Mouse (Mus musculus) common myeloid progenitor, adult 5-6 weeks (primary cell): ENCODE measurements at regions not wholly inside any gene's neighbourhood (a gene's known extent, or its start where the extent isn't known, plus 50 kb on each side); places are given as distances from the start of the nearest gene placed in this dataset.
A peak's percentile ranks its signal among the peaks of the same experiment; 100 is the strongest.

ENCODE experiments used
- ATAC-seq: replicated peaks from 2 replicates; pipeline ENCODE4 v1.8.0; 2016; ENCODE audit warnings: low read depth, mild to moderate bottlenecking, moderate TSS enrichment, inconsistent platforms; ENCODE audit not compliant: poor library complexity, severe bottlenecking

DNA sequence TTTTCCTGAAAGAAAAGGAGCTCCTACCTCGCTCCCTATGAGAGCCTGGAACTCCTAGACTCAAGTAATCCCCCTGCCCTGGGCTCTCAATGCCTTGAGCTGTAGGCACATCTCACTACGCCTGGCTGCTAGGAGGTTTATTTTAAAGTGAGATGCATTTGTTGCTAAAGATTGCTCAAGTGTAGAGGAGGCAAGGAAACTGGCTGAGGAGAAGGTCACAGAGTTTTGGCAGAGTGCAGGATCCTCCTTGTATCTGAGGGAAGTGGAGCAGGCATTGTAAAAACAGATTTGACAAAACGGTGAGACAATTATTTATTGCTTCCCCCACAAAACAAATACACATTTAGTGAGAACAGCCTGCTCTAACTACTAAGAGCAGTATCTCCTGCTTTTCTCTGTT, 228.7 kb downstream of the Gm5426 start:
- no peak for ATAC-seq

DNA sequence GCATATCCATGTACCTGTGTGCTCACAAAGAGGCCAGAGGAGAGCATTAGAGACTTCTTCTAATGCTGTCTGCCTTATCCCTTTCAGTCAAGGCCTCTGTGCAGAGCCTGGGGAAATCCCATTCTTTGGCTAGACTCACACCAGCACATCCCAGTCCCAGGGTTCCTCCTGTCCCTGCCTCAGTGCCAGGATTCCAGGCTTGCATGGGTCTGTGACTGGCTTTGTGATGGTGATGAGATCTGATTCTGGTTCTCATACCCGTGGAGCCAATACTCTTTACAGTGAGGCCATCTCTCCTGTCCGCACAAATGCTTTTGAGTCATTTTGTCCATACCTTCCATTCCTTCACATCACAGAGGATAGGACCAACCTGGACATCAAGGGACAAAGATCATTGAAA, 230.5 kb downstream of the Gm5426 start:
- ATAC-seq, result no peak

DNA sequence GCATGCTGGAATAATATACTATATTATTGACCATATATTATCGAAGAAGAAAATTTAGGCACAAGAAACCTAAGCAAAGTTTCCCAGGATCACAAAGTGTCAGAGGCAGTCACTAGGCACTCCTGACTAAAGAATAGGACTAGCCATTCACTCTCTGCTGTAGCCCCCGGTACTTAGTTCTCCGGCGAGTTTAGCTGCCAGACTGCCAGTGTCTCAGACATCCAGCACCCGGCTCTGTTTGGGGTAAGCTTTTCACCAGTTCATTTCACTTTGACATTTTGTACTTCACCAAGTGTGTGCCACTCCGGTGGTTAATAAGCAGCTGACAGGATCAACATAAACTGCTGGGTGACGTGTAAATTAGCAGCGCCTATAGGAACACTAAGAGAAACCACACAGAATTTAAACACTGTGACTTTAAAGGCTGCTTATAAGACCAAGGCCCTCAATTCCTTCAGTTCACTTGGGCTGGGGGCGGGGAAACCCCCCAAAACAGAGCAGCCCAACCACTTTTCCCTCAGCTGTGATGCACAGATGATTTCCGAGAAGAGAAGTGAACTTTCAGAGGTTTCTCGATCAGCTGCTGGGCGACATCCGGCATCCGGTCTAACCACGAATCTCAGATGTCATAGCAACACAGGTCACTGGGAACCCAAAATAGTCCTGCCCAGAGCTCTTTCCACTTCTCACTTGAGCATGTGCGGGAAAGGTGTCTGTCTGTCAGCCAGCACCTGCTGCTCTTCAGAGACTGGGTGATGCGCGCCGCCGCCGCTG, 234.3 kb downstream of the Gm5426 start:
- ATAC-seq, result peak; percentile 68

DNA sequence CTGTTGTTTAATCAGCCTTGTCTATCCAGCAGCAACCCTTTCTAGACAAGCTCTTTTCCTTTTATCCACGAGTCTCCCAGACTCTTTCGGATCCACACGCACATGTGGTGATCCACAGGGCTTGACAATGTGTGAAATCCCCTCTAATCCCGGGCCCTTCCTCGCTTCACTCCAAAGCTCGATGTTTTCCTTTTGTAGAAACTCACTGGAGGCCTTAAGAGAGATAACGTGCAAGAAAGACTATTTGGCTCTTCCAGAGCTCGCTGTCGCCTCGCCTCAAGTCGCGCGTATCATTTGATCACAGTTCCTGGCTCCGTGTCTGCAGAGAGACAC, 234.9 kb downstream of the Gm5426 start:
- no peak for ATAC-seq

DNA sequence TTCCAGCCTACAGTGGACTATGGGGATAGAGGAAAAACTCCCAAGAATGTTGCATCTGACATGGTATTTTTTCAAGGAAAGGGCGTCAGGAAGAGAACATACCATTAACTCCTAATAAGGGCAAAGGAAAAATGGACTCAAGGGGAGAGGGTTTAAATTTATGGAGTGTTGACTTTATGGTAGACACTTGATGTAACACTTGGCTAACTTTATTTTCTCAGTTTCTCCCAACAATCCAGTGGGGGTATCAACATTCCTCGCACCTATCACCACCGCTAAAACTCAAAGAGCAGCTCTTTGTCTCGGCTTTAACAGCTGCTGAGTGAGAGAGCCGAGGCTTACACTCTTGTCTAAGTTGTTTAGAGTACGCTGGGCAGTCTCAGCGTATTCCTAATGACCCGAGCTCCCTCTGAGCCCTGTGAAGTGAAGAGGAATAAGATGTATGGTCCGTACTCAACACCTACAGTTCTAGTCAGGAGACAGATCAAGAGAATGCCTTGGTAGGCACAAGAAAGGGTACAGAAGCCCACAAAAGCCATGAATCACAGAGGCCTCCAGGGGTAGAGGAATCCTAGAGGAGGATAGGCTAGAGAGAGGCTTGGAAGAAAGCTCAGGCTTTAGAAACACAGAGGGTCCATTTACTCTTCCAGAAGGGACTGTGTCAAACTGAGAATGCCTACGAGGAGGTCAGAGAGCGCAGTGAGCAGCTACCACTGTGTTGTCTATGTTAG, 236.4 kb downstream of the Gm5426 start:
- no peak for ATAC-seq

DNA sequence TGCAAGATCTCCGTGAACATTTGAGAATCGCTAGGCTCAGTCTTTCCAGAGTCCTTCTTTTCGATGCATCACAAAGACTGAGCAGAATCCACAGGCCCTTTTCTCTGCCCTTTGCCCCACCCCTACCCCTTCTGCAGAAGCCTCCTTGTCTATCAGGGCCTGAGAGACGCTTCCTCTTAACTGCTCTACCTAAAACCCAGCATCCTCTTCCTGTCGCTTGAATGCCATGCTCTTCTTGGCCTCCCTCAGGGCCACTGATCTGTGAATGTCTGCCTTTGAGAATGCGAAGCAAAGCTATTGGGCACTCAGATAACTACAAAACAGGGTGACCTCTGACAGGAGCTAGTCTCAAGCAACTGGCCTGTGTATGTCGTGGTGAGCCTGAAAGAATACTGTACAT, 237.1 kb downstream of the Gm5426 start:
- ATAC-seq, result peak; percentile 46

DNA sequence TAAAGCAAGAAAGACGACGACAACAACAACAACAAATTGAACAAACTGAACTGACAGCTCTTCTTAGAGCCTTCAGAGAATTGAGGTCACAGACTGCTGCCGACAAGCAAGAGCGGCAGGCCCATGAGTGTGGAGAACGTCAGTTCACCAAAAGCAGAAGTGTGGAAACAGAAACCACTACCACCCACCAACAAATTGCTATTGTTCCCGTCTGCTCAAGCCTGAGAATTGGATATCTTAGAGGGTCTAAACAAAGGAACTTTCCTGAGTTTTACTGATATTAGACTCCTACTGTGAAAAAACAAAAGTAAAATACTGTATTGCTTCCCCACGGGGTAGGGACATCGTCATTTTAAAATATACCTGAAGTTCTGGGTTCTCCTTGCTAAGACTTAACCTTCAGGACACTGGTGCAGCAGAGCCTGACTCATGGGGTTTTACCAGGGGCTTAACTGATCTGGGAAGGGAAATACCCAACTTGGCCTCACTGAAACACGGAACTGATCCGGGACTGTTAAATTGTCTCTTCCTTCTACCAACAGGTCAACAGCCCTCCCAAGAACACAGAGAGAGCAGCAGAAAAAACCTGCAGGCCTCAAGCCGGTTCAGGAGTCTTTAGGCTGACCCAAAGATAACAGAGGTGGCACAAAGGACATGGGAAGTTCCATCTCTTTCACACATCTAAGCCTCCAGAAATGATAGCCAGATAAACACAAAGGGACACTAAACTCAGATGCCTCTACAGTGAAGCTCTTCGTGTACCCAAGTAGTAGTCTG, 238.1 kb downstream of the Gm5426 start:
- ATAC-seq, result peak; percentile 76

DNA sequence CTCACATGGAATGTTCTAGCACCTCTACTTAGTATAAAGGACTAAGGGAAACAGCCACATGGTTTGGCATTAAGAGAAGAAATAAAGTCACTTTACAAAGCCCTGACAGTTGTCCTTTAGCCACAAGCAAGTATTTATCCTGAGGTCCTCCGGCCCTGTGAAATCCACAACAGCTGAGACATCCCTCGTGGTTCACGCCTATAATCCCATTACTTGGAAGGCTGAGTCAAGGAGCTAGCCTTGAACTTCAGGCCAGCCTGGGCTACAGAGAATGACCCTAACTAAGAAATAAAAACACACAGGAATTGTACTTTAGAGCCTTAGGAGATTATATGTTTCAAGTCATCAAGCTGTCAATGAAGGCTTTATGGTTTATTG, 238.7 kb downstream of the Gm5426 start:
- no peak for ATAC-seq

DNA sequence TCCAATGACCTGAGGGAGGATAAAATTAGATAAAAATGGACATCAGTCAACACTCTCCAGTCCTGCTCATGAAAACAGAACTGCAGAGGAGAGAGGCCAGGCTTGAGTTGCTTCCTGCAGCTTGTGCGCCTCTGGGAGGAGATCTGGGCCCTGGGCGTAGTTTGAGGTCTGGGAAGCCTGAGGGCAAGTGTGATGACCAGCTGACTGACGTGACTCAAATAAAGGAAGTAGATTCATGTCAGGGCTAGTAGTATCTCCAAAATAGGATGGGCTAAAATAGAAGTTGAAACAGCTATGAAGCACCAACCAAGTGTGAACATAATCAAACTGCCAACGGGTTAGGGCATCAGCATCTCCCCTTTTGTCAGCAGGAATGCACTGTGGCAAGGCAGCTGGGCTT, 239.3 kb upstream of the Btg1 start:
- peak; percentile 64 for ATAC-seq

DNA sequence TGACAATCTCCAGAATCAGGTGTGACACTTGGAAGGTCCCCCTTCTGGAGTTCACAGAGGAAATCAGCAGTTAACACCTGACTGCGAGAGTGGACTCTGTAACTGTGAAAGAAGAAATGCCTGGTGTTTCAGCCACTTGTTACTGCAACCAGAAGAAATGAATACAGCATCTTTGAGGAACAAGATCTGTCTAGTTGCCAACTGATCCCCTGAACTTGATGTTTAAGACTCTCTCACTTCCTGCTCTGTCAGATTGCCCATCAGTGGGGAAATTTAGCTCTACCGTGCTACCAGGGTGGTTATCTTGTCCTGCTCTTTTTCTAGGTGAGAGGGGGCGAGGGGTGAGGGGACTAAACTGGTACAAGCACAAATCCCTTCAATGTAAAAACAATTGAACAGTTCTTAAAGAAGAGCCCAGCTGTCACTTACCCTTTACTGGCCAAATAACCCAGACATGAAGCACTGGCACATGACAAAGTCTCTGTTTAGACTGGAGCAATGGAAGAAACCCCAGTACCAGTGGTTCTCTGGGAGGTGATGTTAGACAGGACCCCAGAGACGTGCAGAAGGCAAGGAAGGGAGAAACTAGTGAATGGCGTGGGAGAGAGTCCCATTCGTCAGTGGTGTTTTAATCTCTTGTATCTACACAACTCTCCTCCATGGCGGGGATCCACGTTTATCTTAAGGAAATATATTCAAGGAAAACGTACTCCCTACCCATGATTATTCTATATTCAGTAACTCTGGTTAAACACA, 237.6 kb upstream of the Btg1 start:
- ATAC-seq, result no peak

DNA sequence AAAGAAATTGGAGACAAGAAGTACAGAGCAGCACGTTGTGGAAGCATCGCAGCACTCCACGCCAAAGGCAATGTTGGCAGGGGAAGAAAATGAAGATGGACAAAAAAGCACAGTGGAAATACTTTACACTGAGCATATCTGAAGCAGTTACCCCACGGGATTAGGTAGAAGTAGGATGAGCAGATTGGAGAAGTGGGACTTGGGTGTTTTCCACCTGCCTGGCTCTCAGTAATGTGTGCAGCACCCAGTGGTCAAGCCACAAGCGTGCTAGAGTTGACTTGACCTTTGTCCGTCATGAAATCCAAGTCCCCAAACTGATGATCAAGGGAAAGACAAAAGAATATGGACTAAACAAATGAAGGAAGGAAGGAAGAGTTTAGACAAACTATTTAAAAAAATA, 235.1 kb upstream of the Btg1 start:
- ATAC-seq, result no peak

DNA sequence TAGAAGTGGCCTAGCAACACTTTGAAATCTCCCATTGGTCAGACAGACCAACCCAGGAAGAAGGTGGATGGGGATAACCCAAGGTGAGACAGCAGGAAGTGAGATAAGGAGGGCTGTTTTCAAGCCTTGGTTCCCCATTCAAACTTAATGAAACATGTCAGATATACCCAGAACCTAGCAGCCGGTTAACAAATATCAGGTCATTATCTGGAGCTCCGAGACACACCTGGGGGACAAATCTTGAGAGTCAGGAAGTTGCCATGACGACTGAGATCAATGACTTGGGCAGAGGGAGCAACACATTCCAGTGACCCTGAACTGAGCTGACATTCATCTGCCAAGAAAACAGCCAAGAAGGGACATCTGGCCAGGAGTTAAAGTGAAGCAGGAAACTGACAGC, 225.1 kb upstream of the Btg1 start:
- ATAC-seq, result no peak; the same call in 1 of the 2 replicates

DNA sequence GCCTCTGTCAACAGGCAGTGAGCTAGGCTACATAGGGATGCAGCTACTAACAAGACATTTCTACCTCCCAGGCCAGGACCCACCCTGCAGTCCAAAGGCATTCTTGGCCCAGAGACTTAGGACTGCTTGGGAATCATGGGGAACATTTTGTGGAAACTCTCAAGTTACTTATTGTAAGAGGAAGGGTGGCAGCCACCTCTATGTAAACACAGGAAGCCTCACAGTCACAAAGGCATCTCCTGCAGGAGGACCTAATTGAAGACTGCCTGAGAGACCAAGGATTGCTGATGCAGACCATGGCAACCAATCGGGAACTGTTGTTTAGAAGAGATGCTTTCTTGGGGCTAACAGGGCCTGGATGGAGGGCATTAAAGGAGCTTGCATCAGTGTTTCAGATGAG, 224.0 kb upstream of the Btg1 start:
- no peak for ATAC-seq

DNA sequence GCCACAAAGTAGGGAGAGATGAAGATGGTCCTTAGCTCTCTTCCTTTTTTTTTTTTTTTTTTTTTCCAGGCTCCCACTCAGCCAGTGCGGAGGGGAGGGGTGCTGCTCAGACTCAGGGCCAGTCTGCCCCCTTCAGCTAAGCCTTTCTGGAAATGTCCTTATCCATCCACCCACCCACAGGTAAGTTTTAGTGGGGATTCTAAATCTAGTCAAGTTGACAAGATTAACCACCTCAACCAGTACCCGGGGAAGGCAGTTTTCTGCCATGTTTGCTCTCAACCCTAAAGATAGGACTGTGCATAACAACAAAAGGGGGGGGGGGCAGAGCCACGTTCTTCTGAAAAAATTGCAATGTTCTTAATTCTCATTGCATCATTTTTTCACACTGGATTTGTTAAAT, 222.6 kb upstream of the Btg1 start:
- no peak for ATAC-seq

DNA sequence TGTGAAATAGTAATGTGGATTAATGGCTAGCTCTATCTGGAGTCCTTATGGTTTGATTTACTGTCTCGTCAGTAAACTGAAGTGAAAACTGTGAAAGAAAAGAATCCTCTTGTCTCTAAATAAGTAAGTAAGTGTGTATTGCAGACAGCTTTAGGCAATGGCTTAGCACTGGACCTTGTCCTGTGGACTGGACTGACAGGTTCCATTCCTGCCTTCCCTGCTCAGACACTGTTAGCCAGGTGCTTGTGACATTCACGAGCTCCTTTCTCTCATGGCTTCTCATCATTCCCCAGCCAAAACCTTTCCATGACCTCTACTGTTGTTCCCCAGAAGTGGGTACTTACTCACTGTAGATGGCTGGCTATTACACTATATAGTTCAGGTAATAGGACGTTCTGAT, 221.8 kb upstream of the Btg1 start:
- no peak for ATAC-seq

DNA sequence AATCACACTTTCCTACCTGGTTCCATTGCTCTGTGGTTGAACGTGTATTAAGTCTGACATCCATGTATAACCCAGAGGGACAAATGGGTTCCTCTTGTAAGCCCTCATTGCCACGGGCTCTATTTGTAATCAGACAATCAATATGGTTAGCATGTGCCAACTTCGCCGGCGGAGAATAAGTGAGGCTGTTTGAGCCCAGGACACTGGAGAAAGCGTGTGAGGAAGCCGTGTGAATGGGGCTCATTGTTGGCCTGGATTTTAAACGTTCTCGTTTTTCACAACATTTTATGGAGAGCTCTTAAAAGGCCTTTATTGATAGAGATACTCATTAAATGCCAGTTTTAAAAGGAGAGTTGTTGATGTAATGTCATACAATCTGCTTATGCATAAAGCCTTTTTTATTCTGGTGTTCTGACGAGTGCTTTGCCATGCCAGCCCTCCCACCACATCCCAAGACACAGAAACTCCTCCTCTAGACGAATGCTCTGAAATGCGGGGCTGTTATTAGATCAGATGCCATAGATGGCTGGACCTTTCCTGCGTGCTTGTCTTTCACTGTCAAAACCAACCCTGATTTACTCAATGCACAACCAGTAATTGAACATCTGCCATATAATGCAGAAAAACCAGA, 218.8 kb upstream of the Btg1 start:
- ATAC-seq, result no peak

DNA sequence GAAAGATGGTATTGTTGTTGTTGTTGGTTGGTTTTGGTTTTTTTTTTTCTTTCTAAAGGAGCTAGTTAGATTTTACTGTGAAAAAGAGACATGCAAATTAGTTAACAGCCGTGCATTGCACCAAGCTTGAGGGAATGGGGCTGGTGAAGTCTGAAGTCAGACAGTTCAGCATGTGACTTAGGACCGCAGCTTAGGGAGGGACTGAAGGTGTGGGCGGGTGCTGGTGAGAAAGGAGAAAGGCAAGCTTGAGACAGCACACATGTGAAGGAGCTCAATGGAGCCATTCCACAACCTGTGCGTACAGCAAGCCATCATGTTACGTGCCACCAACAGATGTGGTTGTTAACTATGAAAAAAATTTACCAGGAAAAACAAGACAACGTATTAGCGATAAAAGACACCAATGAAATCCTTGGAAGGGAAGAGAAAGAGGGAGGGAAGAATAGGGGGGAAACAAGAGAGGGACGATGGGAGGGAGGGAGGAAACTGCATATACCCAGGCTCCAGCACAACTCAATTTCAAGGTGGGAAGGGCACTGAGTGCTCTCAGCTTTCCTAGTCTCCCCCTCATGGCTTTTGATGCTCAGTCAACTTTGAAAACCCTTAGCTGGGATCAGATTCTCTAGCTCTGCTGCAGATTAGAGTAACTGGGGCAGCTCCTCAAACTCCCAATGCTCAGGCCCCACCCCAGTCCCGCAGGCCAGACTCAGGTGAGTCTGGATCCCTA, 218.1 kb upstream of the Btg1 start:
- no peak for ATAC-seq

DNA sequence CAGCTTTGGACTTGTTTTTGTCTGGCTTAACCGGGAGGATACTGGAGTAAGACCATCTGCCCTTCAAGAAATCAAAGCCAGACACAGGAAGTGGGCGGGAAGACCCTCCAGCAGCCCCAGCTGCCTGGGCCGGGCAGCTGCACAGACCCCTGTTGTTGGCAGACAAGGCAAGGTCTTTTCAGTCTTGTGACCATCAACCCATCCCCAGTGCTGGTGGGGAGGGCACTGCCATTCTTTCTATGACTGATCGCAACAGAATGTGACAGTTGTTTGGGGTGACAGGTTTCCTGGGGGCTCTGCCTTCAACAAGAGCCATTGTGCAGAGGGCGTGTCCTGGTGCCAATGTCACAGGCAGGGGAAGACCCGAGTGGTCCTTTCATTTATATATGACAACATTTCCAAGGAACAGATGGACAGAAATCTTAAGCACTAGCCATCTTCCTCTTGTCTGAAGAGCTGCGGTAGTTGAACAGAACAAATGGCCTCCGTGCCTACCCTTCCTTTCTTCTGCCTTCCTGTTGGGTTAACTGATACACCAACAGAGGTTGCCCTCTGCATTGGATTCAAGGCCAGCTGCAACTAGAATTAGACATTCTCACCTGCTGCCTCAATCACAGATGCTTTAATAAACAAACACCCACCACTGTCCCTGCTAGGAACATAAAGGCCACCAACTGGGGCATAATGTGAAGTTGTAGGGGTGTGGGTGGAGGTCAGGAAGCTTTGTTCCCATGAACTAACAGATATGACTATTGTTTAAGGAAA, 217.0 kb upstream of the Btg1 start:
- ATAC-seq, result no peak

DNA sequence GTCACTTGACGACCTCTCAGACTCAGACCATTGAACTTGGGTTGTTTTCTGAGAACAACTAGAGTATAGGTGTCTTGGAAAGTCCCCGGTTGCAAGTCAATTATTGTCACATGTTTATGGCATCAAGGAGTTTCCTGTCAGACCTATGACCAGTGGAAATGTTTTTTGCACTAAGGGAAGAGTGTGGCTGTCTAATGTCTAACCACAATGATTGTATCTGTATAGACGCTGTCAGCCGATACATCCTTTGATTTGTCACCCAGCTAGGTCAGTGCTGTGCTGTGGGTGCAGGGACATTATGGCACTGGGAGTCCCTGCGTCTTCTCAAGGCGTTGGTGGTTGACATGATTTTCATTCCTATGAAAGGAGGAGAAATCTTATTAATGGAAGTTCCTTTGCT, 216.0 kb upstream of the Btg1 start:
- peak; percentile 77 for ATAC-seq
